Mouse (Mus musculus) kidney, embryonic 16.5 days (tissue): ENCODE results near the gene Atp4a. TPM values are rescaled to one million over a fixed set of nuclear protein-coding genes. Genes with fewer than 3 reads are reported as not detected.

Experiments used
- ATAC-seq: fragments of 200-750 bp; cut with Nextera tagmentation; 2 replicates; pipeline ENCODE4 v1.8.0; 2017; ENCODE audit warnings: moderate TSS enrichment; ENCODE audit not compliant: low FRiP score, low TSS enrichment
- H3K27ac ChIP-seq: fragments of 300-500 bp; sonication (generic); 2 replicates; pipeline ENCODE4 v1.5.1; 2014; ENCODE audit warnings: low read length
- H3K27me3 ChIP-seq: fragments of 300-500 bp; sonication (generic); 2 replicates; pipeline ENCODE4 v1.6.1; 2014; ENCODE audit warnings: low read length, control low read depth, mixed read lengths; ENCODE audit not compliant: insufficient read depth
- H3K36me3 ChIP-seq: fragments of 300-500 bp; sonication (generic); 2 replicates; pipeline ENCODE4 v1.6.1; 2014; ENCODE audit warnings: low read length, control low read depth, mixed read lengths; ENCODE audit not compliant: insufficient read depth
- H3K4me1 ChIP-seq: fragments of 300-500 bp; sonication (generic); 2 replicates; pipeline ENCODE4 v1.6.1; 2014; ENCODE audit warnings: low read length, control low read depth, mixed read lengths; ENCODE audit not compliant: insufficient read depth
- H3K4me2 ChIP-seq: fragments of 300-500 bp; sonication (generic); replicated peaks from 2 replicates; pipeline ENCODE4 v1.6.1; 2014; ENCODE audit warnings: low read depth, low read length
- H3K4me3 ChIP-seq: fragments of 300-500 bp; sonication (generic); 2 replicates; pipeline ENCODE4 v1.5.1; 2014; ENCODE audit warnings: mild to moderate bottlenecking, low read length
- H3K9ac ChIP-seq: fragments of 300-500 bp; sonication (generic); replicated peaks from 2 replicates; pipeline ENCODE4 v1.6.1; 2014; ENCODE audit warnings: low read length
- H3K9me3 ChIP-seq: fragments of 300-500 bp; sonication (generic); 2 replicates; pipeline ENCODE4 v1.6.1; 2016; ENCODE audit warnings: low read length, control low read depth
- WGBS: fragments of 180-500 bp; shearing (Covaris S2); extraction: QIAGEN DNeasy Blood & Tissue Kit; methylation state at CpG from one replicate; pipeline ENCODE4 v1.1.7; 2014; 5-methylcytosine and 5-hydroxymethylcytosine counted together
- polyA plus RNA-seq: library from polyadenylated mRNA; unstranded; fragments of >200 nt; fragmentation: Nextera tagmentation; extraction: Ambion mirVana; gene quantifications from 2 replicates; pipeline ENCODE4 v1.2.1, GENCODE M21; 2015

Atp4a gene
- polyA plus RNA-seq: 2.1 and 3.2 TPM in 2 replicates

DNA sequence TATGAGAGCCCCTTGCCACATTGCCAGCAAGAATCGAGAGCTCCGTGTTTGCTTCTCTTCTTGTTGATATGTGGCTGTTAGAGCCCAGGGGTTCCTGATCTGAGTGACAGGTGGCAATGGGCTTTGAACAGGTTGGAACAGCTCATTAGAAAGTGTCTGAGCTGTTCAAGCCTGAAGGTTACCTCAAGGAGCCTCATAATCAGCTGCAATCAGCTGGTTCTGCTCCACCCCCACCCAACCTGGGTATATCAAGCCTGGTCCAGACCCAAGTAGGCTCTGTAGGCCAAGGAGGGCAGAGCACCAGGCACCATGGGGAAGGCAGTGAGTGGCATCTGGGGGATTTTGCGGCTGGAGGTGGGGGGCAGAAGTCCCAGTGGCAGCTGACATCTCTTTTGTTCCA is at the start of gene Atp4a:
Gene Atp4a (plus strand): TSS at position 268 of the 400 bp plus-strand sequence.
- H3K27me3 ChIP-seq: peaks cover 22% of the 10 kb centered on the region
- no peaks in the 10 kb centered on the region for H3K9me3 ChIP-seq
- no peak for ATAC-seq
- no peak within 1 kb of the TSS for H3K4me2 ChIP-seq
- 78% methylated on average over 3 of the region's 3 CpGs for WGBS
- no peak within 1 kb of the TSS for H3K9ac ChIP-seq
- H3K36me3 ChIP-seq: no peaks in the 10 kb centered on the region
- H3K4me3 ChIP-seq: no peak within 1 kb of the TSS
- H3K4me1 ChIP-seq: peaks cover 1% of the 10 kb centered on the region; the same call in 1 of the 2 replicates
- H3K27ac ChIP-seq: no peak within 1 kb of the TSS

DNA sequence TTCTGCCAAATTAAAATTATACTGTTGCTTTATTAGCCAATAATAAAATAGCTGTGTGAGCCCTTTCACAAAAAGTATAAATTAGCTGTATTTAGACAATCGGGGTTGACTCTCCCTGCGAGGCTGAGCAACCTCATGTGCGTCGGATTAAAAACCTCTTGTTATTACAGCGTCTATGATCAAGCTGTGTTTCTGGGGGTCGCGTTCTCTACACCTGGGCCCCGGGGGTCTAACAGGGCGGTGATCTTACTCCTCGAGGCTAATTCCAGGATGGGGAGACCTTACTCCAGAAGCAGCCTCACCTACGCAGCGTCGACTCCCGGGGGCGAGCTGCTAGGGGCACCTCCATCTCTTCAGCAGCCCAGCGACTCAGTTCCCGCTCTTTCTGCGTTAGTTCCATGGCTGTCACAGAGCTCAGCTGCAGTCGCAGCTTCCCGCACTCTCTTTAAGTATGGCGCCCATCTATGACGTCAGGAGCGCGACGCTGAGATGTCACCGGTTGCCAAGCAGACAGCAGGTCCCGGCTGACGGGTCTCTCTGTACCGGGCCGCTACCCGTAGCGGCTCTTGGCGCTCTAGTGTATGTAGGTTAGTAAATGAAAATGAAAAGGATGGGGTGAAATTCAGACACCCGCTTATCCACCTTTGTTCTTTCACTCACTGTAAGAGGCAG is 47.3 kb upstream of the Atp4a start, which contains the start of gene Haus5:
Gene Haus5 (minus strand): TSS at position 466 of the 672 bp plus-strand sequence.
- Histone ChIP-seq H3K27me3 (no peaks in the 10 kb centered on the region), H3K36me3 (peaks cover 17% of the 10 kb centered on the region), H3K4me2 (peak within 1 kb of the TSS; percentile 74), H3K27ac (no peak within 1 kb of the TSS), H3K4me1 (peaks cover 4% of the 10 kb centered on the region; the same call in 1 of the 2 replicates), H3K9ac (peak within 1 kb of the TSS; percentile 85), H3K4me3 (peak within 1 kb of the TSS; percentile 75), H3K9me3 (no peaks in the 10 kb centered on the region)
- WGBS: under 1% methylated on average over 34 of the region's 34 CpGs
- ATAC-seq: peak; percentile 95

DNA sequence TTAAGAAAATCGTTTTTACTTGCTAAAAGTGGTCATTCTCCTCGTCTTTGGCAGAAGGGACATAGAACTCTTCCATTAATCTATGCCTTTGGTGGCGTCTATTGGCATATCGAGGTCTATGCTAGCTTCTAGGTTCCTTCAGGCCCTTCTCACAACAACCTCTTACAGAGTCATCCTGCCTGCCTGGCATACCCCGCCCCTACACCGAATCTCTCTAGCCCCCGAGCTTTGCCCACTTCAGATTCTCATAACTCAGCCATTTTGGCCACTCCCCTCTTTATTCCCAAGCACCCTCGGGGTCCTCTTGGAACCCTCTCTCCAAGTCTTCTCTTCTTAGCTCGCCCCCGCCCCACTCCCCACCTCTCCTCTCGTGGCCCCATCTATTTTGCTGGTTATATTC is 46.7 kb upstream of the Atp4a start:
- peak overlapping the region; percentile 75 for H3K4me3 ChIP-seq
- no peak overlapping the region for H3K27ac ChIP-seq
- peak; percentile 53; the same call in 1 of the 2 replicates for ATAC-seq
- H3K9ac ChIP-seq: peak overlapping the region; percentile 85
- 6% methylated on average over 11 of the region's 11 CpGs for WGBS
- peaks cover 11% of the 10 kb centered on the region for H3K36me3 ChIP-seq
- peak overlapping the region; percentile 74 for H3K4me2 ChIP-seq
- H3K9me3 ChIP-seq: no peaks in the 10 kb centered on the region
- peaks cover 4% of the 10 kb centered on the region; the same call in 1 of the 2 replicates for H3K4me1 ChIP-seq
- no peaks in the 10 kb centered on the region for H3K27me3 ChIP-seq

DNA sequence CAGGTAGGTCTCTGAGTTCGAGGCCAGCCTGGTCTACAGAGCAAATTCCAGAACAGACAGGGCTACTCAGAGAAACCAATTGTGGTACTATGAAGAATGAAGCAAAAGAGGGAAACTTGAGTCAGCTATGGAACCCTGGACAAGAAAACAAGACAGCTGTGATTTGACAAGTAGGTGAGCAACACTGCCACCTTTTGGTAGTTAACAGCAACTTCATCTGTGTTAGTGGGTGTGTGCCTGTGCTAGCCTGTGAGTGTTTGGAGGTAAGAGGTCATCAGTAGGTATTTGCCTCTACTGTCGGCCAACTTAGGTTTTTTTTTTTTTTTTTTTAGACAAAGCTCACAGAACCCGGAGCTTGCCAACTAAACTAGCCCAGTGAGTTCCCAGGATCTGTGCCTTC is 42.8 kb upstream of the Atp4a start:
- Histone ChIP-seq H3K27me3 (no peaks in the 10 kb centered on the region), H3K4me3 (no peak overlapping the region), H3K9me3 (no peaks in the 10 kb centered on the region), H3K27ac (no peak overlapping the region), H3K4me1 (peaks cover 4% of the 10 kb centered on the region; the same call in 1 of the 2 replicates), H3K9ac (no peak overlapping the region), H3K4me2 (no peak overlapping the region), H3K36me3 (no peaks in the 10 kb centered on the region)
- 42% methylated on average over 3 of the region's 3 CpGs for WGBS
- no peak for ATAC-seq

DNA sequence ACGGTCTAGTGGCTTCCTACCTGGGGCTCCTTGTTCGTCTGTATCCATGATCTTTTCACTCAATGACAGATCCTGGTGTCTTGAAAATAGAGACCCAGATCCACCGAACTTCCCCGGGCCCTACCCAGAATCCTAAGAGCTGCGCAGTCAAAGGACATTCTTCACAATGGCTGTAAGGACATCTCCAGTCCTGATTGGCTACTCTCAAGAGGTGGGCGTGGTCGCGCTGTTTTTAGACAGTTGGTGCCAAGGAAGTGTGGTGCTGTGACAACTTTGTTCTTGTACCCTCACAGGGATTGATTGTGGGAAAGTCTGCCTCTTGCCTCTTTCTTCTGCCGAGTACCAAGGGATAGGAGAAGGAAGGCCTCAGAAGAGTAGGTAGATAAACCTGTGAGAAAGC is 40.5 kb upstream of the Atp4a start, which contains the start of gene Pmis2:
Gene Pmis2 (minus strand): TSS at position 126 of the 400 bp plus-strand sequence.
- Histone ChIP-seq H3K4me3 (no peak within 1 kb of the TSS), H3K4me2 (no peak within 1 kb of the TSS), H3K27me3 (no peaks in the 10 kb centered on the region), H3K36me3 (no peaks in the 10 kb centered on the region), H3K9me3 (no peaks in the 10 kb centered on the region), H3K27ac (no peak within 1 kb of the TSS), H3K9ac (no peak within 1 kb of the TSS), H3K4me1 (no peaks in the 10 kb centered on the region)
- no peak for ATAC-seq
- WGBS: 75% methylated on average over 9 of the region's 9 CpGs

DNA sequence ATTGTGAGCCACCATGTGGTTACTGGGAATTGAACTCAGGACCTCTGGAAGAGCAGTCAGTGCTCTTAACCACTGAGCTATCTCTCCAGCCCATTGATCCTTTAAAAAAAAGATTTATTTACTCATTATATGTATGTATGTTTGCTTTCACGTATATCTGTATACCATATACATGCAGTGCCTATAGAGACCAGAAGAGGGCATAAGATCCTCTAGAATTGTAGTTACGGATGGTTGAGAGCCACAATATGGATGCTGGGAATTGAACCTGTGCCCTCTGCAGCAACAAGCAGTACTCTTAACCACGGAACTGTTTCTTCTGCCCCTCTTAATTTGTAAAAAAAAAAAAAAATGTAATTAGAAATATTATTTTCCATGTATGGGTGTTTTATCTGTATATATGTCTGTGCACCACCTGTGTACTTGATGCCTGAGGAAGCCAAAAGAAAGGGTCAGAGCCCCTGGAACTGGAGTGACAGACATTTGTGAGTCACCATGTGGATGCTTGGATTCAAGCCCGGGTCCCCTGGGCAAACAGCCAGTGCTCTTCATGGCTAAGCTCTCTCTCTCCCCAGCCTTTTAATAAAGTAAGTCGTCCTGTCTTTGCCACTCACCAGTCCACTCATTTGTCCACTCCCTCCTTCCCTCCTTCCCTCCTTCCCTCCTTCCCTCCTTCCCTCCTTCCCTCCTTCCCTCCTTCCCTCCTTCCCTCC is 33.6 kb upstream of the Atp4a start:
- no peak overlapping the region for H3K4me3 ChIP-seq
- no peak overlapping the region for H3K9ac ChIP-seq
- no peaks in the 10 kb centered on the region for H3K36me3 ChIP-seq
- no peak overlapping the region for H3K27ac ChIP-seq
- H3K9me3 ChIP-seq: peaks cover 4% of the 10 kb centered on the region; the same call in 1 of the 2 replicates
- H3K4me1 ChIP-seq: no peaks in the 10 kb centered on the region
- no peaks in the 10 kb centered on the region for H3K27me3 ChIP-seq
- 64% methylated on average over 5 of the region's 5 CpGs for WGBS
- no peak overlapping the region for H3K4me2 ChIP-seq
- no peak for ATAC-seq

DNA sequence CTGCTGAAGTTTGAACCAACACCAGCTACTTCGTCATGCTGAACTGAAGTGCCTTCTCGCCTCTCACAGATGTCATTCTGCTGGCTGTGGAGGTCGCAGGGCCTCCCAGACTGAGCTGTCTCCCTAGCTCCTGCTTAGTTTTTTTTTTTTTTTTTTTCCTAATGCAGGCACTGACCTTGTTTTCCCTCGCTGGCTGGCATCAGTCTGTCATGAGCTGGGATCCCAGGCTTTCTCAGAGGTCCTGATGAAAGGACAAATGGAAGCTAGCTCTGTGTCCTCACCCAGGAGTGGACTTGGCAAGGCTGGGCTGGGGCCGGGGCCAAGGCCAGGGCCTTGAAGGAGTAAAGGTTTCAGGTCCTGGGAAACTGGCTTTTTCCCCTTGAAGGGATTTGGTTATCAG is 30.1 kb upstream of the Atp4a start:
- Histone ChIP-seq H3K4me1 (no peaks in the 10 kb centered on the region), H3K27me3 (peaks cover 3% of the 10 kb centered on the region; the same call in 1 of the 2 replicates), H3K9ac (no peak overlapping the region), H3K36me3 (no peaks in the 10 kb centered on the region), H3K27ac (no peak overlapping the region), H3K4me3 (no peak overlapping the region), H3K4me2 (no peak overlapping the region), H3K9me3 (peaks cover 4% of the 10 kb centered on the region; the same call in 1 of the 2 replicates)
- ATAC-seq: no peak
- 44% methylated on average over 5 of the region's 5 CpGs for WGBS

DNA sequence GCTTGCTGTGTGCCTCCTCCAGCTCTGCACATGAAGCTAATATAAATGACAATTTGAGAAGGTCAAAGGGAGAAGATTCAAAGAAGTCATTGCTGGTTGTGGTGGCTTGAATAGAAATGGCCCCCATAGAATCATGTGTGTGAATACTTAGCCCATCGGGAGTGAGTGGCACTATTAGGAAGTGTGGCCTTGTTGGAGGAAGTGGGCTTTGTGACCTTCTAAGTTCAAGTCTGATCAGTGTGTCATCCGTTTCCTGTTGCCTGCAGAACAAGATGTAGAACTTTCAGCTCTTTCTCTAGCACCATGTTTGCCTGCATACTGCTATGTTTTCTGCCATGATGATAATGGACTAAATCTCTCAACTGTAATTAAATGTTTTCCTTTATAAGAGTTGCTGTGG is 28.6 kb upstream of the Atp4a start:
- no peak for ATAC-seq
- Histone ChIP-seq H3K27ac (no peak overlapping the region), H3K4me1 (0 out of 2 replicates have a peak, but pooled peaks cover 4% of the 10 kb centered on the region), H3K27me3 (peaks cover 16% of the 10 kb centered on the region; the same call in 1 of the 2 replicates), H3K4me3 (no peak overlapping the region), H3K36me3 (no peaks in the 10 kb centered on the region), H3K9ac (no peak overlapping the region), H3K4me2 (no peak overlapping the region), H3K9me3 (peaks cover 2% of the 10 kb centered on the region; the same call in 1 of the 2 replicates)
- 69% methylated on average over 2 of the region's 2 CpGs for WGBS

DNA sequence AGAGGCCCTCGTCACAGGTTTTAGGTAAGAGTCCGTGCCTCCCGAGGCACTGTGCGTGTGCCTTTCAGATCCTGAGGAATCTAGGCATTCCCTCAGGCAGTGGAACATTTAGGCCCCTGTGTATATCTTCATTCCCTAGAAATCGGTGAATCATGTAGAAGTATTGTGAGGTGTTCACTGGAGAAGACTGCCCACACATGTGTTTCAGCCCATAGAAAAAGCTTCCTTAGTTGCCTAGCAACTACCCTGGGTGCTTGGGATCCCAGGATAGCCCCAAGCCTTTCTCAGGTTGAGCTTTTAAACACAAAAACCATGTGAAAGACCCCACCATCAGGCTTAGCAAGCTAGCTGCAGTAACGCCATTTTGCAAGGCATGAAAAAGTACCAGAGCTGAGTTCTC is 23.7 kb upstream of the Atp4a start:
- Histone ChIP-seq H3K4me3 (no peak overlapping the region), H3K9me3 (no peaks in the 10 kb centered on the region), H3K4me1 (0 out of 2 replicates have a peak, but pooled peaks cover 4% of the 10 kb centered on the region), H3K4me2 (no peak overlapping the region), H3K36me3 (no peaks in the 10 kb centered on the region), H3K27me3 (peaks cover 16% of the 10 kb centered on the region; the same call in 1 of the 2 replicates), H3K27ac (peak overlapping the region; percentile 12; the same call in 1 of the 2 replicates), H3K9ac (no peak overlapping the region)
- 71% methylated on average over 6 of the region's 6 CpGs for WGBS
- 0 out of 2 replicates have a peak, but pooled peaks have one; percentile 19 for ATAC-seq
